8 mouse cellular contexts compared by ENCODE assay signal in genomic region chrX:68678333-68678740, GRCm38 (mm10). TPM values are rescaled to one million over a fixed set of nuclear protein-coding genes. Genes with fewer than 3 reads are reported as not detected.
DNase-seq lines count a peak whose midpoint lies in the region; ATAC-seq lines count a peak whose summit lies in the region.

Fmr1 (plus strand) TSS chrX:68678541.

- intact Hi-C loops in gastrocnemius, postnatal 14 days (cut with DNase I; ENCODE audit: low total_unique reads): no loop called here
- intact Hi-C loops in left cerebral cortex, postnatal 10 days (cut with DNase I): no loop called here

- ATAC-seq in inflammation-experienced regulatory T-cells, adult 6 months: peak; percentile 86
- ATAC-seq in megakaryocyte-erythroid progenitor cell, adult 5-6 weeks (replicated peaks; ENCODE audit: low FRiP score, low TSS enrichment, poor library complexity, severe bottlenecking): peak; percentile 96

- peak; percentile 97 to 98 for DNase-seq in adrenal gland, adult (ENCODE audit: inconsistent age in 2 of 2, low spot score in 1 of 2)
- DNase-seq in embryo, embryonic 10.5 days (ENCODE audit: low spot score): peak; percentile 93
- DNase-seq in gastrocnemius, postnatal 14 days: peak; percentile 96
- peak; percentile 93 to 97 for DNase-seq in left cerebral cortex, postnatal 10 days (ENCODE audit: extremely low spot score in 1 of 2, low spot score in 2 of 2)
- DNase-seq in right cerebral cortex, postnatal 25 days: peak; percentile 91
- DNase-seq in urinary bladder, postnatal 4 days (ENCODE audit: low spot score in 2 of 2): peak; percentile 93 to 98

RNA-seq across cellular contexts. Expression of gene Fmr1, which starts in this region (rescaled TPM):
- 10 to 100 TPM; 12.4 to 12.5 TPM for total RNA-seq in gastrocnemius, postnatal 14 days (2021)
- polyA plus RNA-seq in inflammation-experienced regulatory T-cells, adult 6 months (2017; shearing (Covaris generic)): 10 to 100 TPM; 21.9 to 25.2 (median 23.6) TPM
- 10 to 100 TPM; 64.3 to 68.6 TPM for total RNA-seq in left cerebral cortex, postnatal 10 days (2021)
- 69.6 and 87.1 TPM in 2 replicates for total RNA-seq in megakaryocyte-erythroid progenitor cell, adult 5-6 weeks (2014; fragmentation: Nextera tagmentation)
- total RNA-seq in megakaryocyte-erythroid progenitor cell, adult 5-6 weeks (2017): 95.4 and 134 TPM in 2 replicates

Comparison
In these comparisons a context has a peak if more than half of its experiments do, and no peak if none do; other contexts are left out.
1. Peak in every context shown above with its lines: DNase-seq and ATAC-seq.
2. RNA of gene Fmr1 (total RNA-seq): 69.6 to 134 TPM in megakaryocyte-erythroid progenitor cell, adult 5-6 weeks and 64.3 to 68.6 TPM in left cerebral cortex, postnatal 10 days; 12.4 to 12.5 TPM in gastrocnemius, postnatal 14 days; every median in the first group is over 4 times any median in the second.